Mouse (Mus musculus) thymus, adult 2 months (tissue): Measurements from ENCODE around the gene Surf1.
"Not testable (repeated sequence)": the region's sequence is repeated elsewhere in the genome, so short reads cannot be mapped to it uniquely, and the experiment has no call there.

ENCODE experiments used
- CTCF ChIP-seq: fragments of 200-500 bp; IDR thresholded peaks from 2 replicates; pipeline ENCODE4 v1.5.1; 2012; ENCODE audit warnings: mild to moderate bottlenecking, control low read depth, low read length, moderate library complexity, borderline replicate concordance; ENCODE audit not compliant: control insufficient read depth, poor library complexity, insufficient read depth; ENCODE audit errors: extremely low read depth
- POLR2A ChIP-seq: fragments of 200-500 bp; IDR thresholded peaks from 2 replicates; pipeline ENCODE4 v1.6.1; 2012; ENCODE audit warnings: mild to moderate bottlenecking, low read length, control low read depth, moderate library complexity; ENCODE audit not compliant: control insufficient read depth, poor library complexity, insufficient read depth; ENCODE audit errors: extremely low read depth

GRCm38 (mm10) chr2:26886170-26886569 is 30.2 kb downstream of the Surf1 start:
- TF ChIP-seq POLR2A, CTCF: not testable (repeated sequence)
